Mouse (Mus musculus): ENCODE measurements around the gene Olfr449. TPM values are rescaled to one million over a fixed set of nuclear protein-coding genes. Genes with fewer than 3 reads are reported as not detected.

The Olfr449 gene
- total and polyA plus RNA-seq, 3 experiments = not detected

- no peaks in the 10 kb centered on the region for H3K27me3 ChIP-seq (ENCODE audit: insufficient read depth, low read length)
- H3K4me1 ChIP-seq (ENCODE audit: insufficient read depth, low read depth, low read length) = no peaks in the 10 kb centered on the region
- ATAC-seq (ENCODE audit: extremely low read depth, insufficient number of reproducible peaks, low FRiP score, poor library complexity, severe bottlenecking) = peak; percentile 28; the same call in 1 of the 2 replicates
- DNase-seq (ENCODE audit: low spot score) = peak; percentile 1
- H3K36me3 ChIP-seq (replicated peaks) = no peaks in the 10 kb centered on the region
- TF ChIP-seq TAL1 (conservative IDR thresholded peaks at IDR 0.05; ENCODE audit: low read depth, low read length) = no peak
- no peak for TF ChIP-seq POLR2AphosphoS5 (IDR thresholded peaks at IDR 0.05; ENCODE audit: insufficient replicate concordance, low read depth, low read length)
- TF ChIP-seq CTCF (IDR thresholded peaks at IDR 0.05; ENCODE audit: low read depth, low read length) = peak; percentile 26; the same call in 1 of the 2 replicates
- no peaks in the 10 kb centered on the region for H3K9me3 ChIP-seq (replicated peaks)
- no peak overlapping the region for H3K4me3 ChIP-seq (ENCODE audit: low read depth, low read length)
These were observed 26.1 kb downstream of the Olfr449 start for GRCm38 (mm10) chr6:42860222-42860819.

- DNase-seq (ENCODE audit: low spot score) (no peak), ATAC-seq (ENCODE audit: extremely low read depth, insufficient number of reproducible peaks, low FRiP score, poor library complexity, severe bottlenecking) (no peak)
- no peak for TF ChIP-seq GATA1 (IDR thresholded peaks at IDR 0.05; ENCODE audit: borderline replicate concordance, low read length)
- TF ChIP-seq TAL1 (conservative IDR thresholded peaks at IDR 0.05; ENCODE audit: low read depth, low read length) = no peak
- TF ChIP-seq POLR2AphosphoS5 (IDR thresholded peaks at IDR 0.05; ENCODE audit: insufficient replicate concordance, low read depth, low read length) = no peak
- TF ChIP-seq CTCF (IDR thresholded peaks at IDR 0.05; ENCODE audit: low read depth, low read length) = no peak
- no peak for TF ChIP-seq GATA2 (IDR thresholded peaks at IDR 0.05; ENCODE audit: borderline replicate concordance, low read depth, low read length)
- H3K27me3 ChIP-seq (ENCODE audit: insufficient read depth, low read length) = no peaks in the 10 kb centered on the region
- no peaks in the 10 kb centered on the region for H3K9me3 ChIP-seq (replicated peaks)
- no peaks in the 10 kb centered on the region for H3K4me1 ChIP-seq (ENCODE audit: insufficient read depth, low read depth, low read length)
- no peaks in the 10 kb centered on the region for H3K36me3 ChIP-seq (replicated peaks)
- H3K4me3 ChIP-seq (ENCODE audit: low read depth, low read length) = no peak overlapping the region
These were observed 35.5 kb downstream of the Olfr449 start for GRCm38 (mm10) chr6:42869695-42870094.

- Histone ChIP-seq H3K27me3 (ENCODE audit: insufficient read depth, low read length) (no peaks in the 10 kb centered on the region), H3K4me1 (ENCODE audit: insufficient read depth, low read depth, low read length) (no peaks in the 10 kb centered on the region), H3K4me3 (ENCODE audit: low read depth, low read length) (no peak overlapping the region), H3K9me3 (replicated peaks) (no peaks in the 10 kb centered on the region), H3K36me3 (replicated peaks) (no peaks in the 10 kb centered on the region)
- ATAC-seq (ENCODE audit: extremely low read depth, insufficient number of reproducible peaks, low FRiP score, poor library complexity, severe bottlenecking) = no peak
- TF ChIP-seq POLR2AphosphoS5 (IDR thresholded peaks at IDR 0.05; ENCODE audit: insufficient replicate concordance, low read depth, low read length) (no peak), CTCF (IDR thresholded peaks at IDR 0.05; ENCODE audit: low read depth, low read length) (no peak), GATA2 (IDR thresholded peaks at IDR 0.05; ENCODE audit: borderline replicate concordance, low read depth, low read length) (no peak), GATA1 (IDR thresholded peaks at IDR 0.05; ENCODE audit: borderline replicate concordance, low read length) (no peak), TAL1 (conservative IDR thresholded peaks at IDR 0.05; ENCODE audit: low read depth, low read length) (no peak)
- DNase-seq (ENCODE audit: low spot score) = no peak
These were observed 42.1 kb downstream of the Olfr449 start for GRCm38 (mm10) chr6:42876323-42876722.

Other genes starting within 250 kb of the Olfr449 start
- not detected in 2 replicates for gene Tcaf3, start 236.7 kb upstream of the Olfr449 start, total RNA-seq (2014; fragmentation: Nextera tagmentation)
- gene Tcaf3, start 236.7 kb upstream of the Olfr449 start, total RNA-seq (2017) = 0.16 and 0.46 TPM in 2 replicates
- gene Tcaf3, start 236.7 kb upstream of the Olfr449 start, polyA plus RNA-seq (2012) = not detected in 2 replicates
- not detected in 2 replicates for gene Tcaf2, start 189.1 kb upstream of the Olfr449 start, total RNA-seq (2014; fragmentation: Nextera tagmentation)
- 0.11 TPM in 1 of 2 replicates, not detected in the other for gene Tcaf2, start 189.1 kb upstream of the Olfr449 start, total RNA-seq (2017)
- not detected in 2 replicates for gene Tcaf2, start 189.1 kb upstream of the Olfr449 start, polyA plus RNA-seq (2012)
- not detected in 2 replicates for gene Tcaf1, start 124.3 kb upstream of the Olfr449 start, total RNA-seq (2014; fragmentation: Nextera tagmentation)
- 0.12 and 0.33 TPM in 2 replicates for gene Tcaf1, start 124.3 kb upstream of the Olfr449 start, total RNA-seq (2017)
- gene Tcaf1, start 124.3 kb upstream of the Olfr449 start, polyA plus RNA-seq (2012) = not detected in 2 replicates
- gene Olfr453, start 95.0 kb upstream of the Olfr449 start, total RNA-seq (2014; fragmentation: Nextera tagmentation) = not detected in 2 replicates
- gene Olfr453, start 95.0 kb upstream of the Olfr449 start, total RNA-seq (2017) = 0.11 and 0.12 TPM in 2 replicates
- gene Olfr453, start 95.0 kb upstream of the Olfr449 start, polyA plus RNA-seq (2012) = not detected in 2 replicates
- not detected in 2 replicates for gene Olfr38, start 78.0 kb upstream of the Olfr449 start, total RNA-seq (2014; fragmentation: Nextera tagmentation)
- 0.17 and 0.22 TPM in 2 replicates for gene Olfr38, start 78.0 kb upstream of the Olfr449 start, total RNA-seq (2017)
- not detected in 2 replicates for gene Olfr38, start 78.0 kb upstream of the Olfr449 start, polyA plus RNA-seq (2012)
- gene Olfr452, start 49.3 kb upstream of the Olfr449 start, total RNA-seq (2014; fragmentation: Nextera tagmentation) = not detected in 2 replicates
- 0.27 TPM in 1 of 2 replicates, not detected in the other for gene Olfr452, start 49.3 kb upstream of the Olfr449 start, total RNA-seq (2017)
- not detected in 2 replicates for gene Olfr452, start 49.3 kb upstream of the Olfr449 start, polyA plus RNA-seq (2012)
- gene Olfr450, start 22.4 kb upstream of the Olfr449 start, total RNA-seq (2014; fragmentation: Nextera tagmentation) = not detected in 2 replicates
- not detected in 2 replicates for gene Olfr450, start 22.4 kb upstream of the Olfr449 start, total RNA-seq (2017)
- gene Olfr450, start 22.4 kb upstream of the Olfr449 start, polyA plus RNA-seq (2012) = not detected in 2 replicates
- not detected in 2 replicates for gene Olfr448, start 56.1 kb downstream of the Olfr449 start, total RNA-seq (2014; fragmentation: Nextera tagmentation)
- 0.05 TPM in 1 of 2 replicates, not detected in the other for gene Olfr448, start 56.1 kb downstream of the Olfr449 start, total RNA-seq (2017)
- gene Olfr448, start 56.1 kb downstream of the Olfr449 start, polyA plus RNA-seq (2012) = not detected in 2 replicates
- gene Olfr447, start 74.5 kb downstream of the Olfr449 start, total RNA-seq (2014; fragmentation: Nextera tagmentation) = not detected in 2 replicates
- gene Olfr447, start 74.5 kb downstream of the Olfr449 start, total RNA-seq (2017) = 0.16 TPM in 1 of 2 replicates, not detected in the other
- gene Olfr447, start 74.5 kb downstream of the Olfr449 start, polyA plus RNA-seq (2012) = not detected in 2 replicates
- gene Olfr446, start 87.0 kb downstream of the Olfr449 start, total RNA-seq (2014; fragmentation: Nextera tagmentation) = not detected in 2 replicates
- 0.11 and 0.12 TPM in 2 replicates for gene Olfr446, start 87.0 kb downstream of the Olfr449 start, total RNA-seq (2017)
- not detected in 2 replicates for gene Olfr446, start 87.0 kb downstream of the Olfr449 start, polyA plus RNA-seq (2012)
- gene Olfr444, start 114.7 kb downstream of the Olfr449 start, total RNA-seq (2014; fragmentation: Nextera tagmentation) = not detected in 2 replicates
- gene Olfr444, start 114.7 kb downstream of the Olfr449 start, total RNA-seq (2017) = not detected in 2 replicates
- not detected in 2 replicates for gene Olfr444, start 114.7 kb downstream of the Olfr449 start, polyA plus RNA-seq (2012)